Comparison of ENCODE assay signal across 8 mouse cellular contexts in genomic region chr4:150913743-150914142, GRCm38 (mm10). TPM values are rescaled to one million over a fixed set of nuclear protein-coding genes. Genes with fewer than 3 reads are reported as not detected.
DNase-seq lines count a peak whose midpoint lies in the region; ATAC-seq and TF ChIP-seq lines count a peak whose summit lies in the region.

No protein-coding gene starts in this region.

- peak overlapping the region; percentile 86 for H3K9ac ChIP-seq in liver, embryonic 11.5 days (ENCODE audit: low read depth, low read length)
- peak overlapping the region; percentile 72 for H3K9ac ChIP-seq in stomach, postnatal 0 days (ENCODE audit: low read length)

- no peak for TF ChIP-seq POLR2A in thymus, adult 2 months (IDR thresholded peaks at IDR 0.05; ENCODE audit: control insufficient read depth, extremely low read depth, insufficient read depth, low read length, poor library complexity)

- whole genome bisulfite sequencing in thymus, adult 2 months, result 14% methylated on average over 12 of the region's 12 CpGs
- WGBS in liver, embryonic 11.5 days, result 13% methylated on average over 12 of the region's 12 CpGs
- 12% methylated on average over 12 of the region's 12 CpGs for WGBS in stomach, postnatal 0 days

- no peaks in the 10 kb centered on the region for H3K9me3 ChIP-seq in liver, embryonic 11.5 days (ENCODE audit: control insufficient read depth, low read length)
- no peaks in the 10 kb centered on the region for H3K9me3 ChIP-seq in stomach, postnatal 0 days (ENCODE audit: control insufficient read depth, low read length)

- DNase-seq in embryo, embryonic 10 days (ENCODE audit: low spot score), result peak; percentile 56
- no peak for DNase-seq in embryo, embryonic 11 days
- no peak for DNase-seq in thymus, adult 2 months
- no peak for DNase-seq in thymus, postnatal 14 days
- DNase-seq in liver, embryonic 11.5 days (ENCODE audit: low spot score), result no peak
- no peak for DNase-seq in stomach, postnatal 0 days (ENCODE audit: low spot score)
- DNase-seq in left cerebral cortex, adult 8-10 months (ENCODE audit: low spot score in 2 of 2), result no peak
- DNase-seq in thymus, postnatal 10 days (ENCODE audit: low spot score in 2 of 2), result no peak

- peak overlapping the region; percentile 92 for H3K4me2 ChIP-seq in liver, embryonic 11.5 days
- peak overlapping the region; percentile 77 for H3K4me2 ChIP-seq in stomach, postnatal 0 days (replicated peaks; ENCODE audit: low read depth)

- H3K4me3 ChIP-seq in thymus, adult 2 months (ENCODE audit: control insufficient read depth, insufficient read depth, low read length), result peak overlapping the region; percentile 73
- H3K4me3 ChIP-seq in liver, embryonic 11.5 days (ENCODE audit: low read depth, low read length), result peak overlapping the region; percentile 68
- H3K4me3 ChIP-seq in stomach, postnatal 0 days (ENCODE audit: low read depth, low read length), result peak overlapping the region; percentile 53

- no peaks in the 10 kb centered on the region for H3K27me3 ChIP-seq in thymus, adult 2 months (ENCODE audit: control insufficient read depth, insufficient read depth, low read length)
- no peaks in the 10 kb centered on the region for H3K27me3 ChIP-seq in liver, embryonic 11.5 days (replicated peaks; ENCODE audit: control insufficient read depth, insufficient read depth, low read length)
- no peaks in the 10 kb centered on the region for H3K27me3 ChIP-seq in stomach, postnatal 0 days (ENCODE audit: control insufficient read depth, insufficient read depth, low read length)

- TF ChIP-seq CTCF in thymus, adult 2 months (IDR thresholded peaks at IDR 0.05; ENCODE audit: borderline replicate concordance, control insufficient read depth, extremely low read depth, insufficient read depth, low read length, poor library complexity), result no peak
- TF ChIP-seq CTCF in stomach, postnatal 0 days (IDR thresholded peaks at IDR 0.05; ENCODE audit: low read depth), result no peak

- H3K27ac ChIP-seq in thymus, adult 2 months (ENCODE audit: control insufficient read depth, insufficient read depth, low read length), result peak overlapping the region; percentile 49; the same call in 1 of the 2 replicates
- H3K27ac ChIP-seq in liver, embryonic 11.5 days (ENCODE audit: low read depth, low read length), result peak overlapping the region; percentile 69
- H3K27ac ChIP-seq in stomach, postnatal 0 days (replicated peaks), result peak overlapping the region; percentile 79

- no peak for TF ChIP-seq EP300 in stomach, postnatal 0 days (optimal IDR thresholded peaks at IDR 0.05)

- H3K4me1 ChIP-seq in thymus, adult 2 months (replicated peaks; ENCODE audit: control insufficient read depth, insufficient read depth, low read length), result peaks cover 14% of the 10 kb centered on the region
- H3K4me1 ChIP-seq in liver, embryonic 11.5 days (replicated peaks; ENCODE audit: control insufficient read depth, insufficient read depth, low read length), result peaks cover 19% of the 10 kb centered on the region
- H3K4me1 ChIP-seq in stomach, postnatal 0 days (replicated peaks; ENCODE audit: control insufficient read depth, insufficient read depth), result no peaks in the 10 kb centered on the region

- ATAC-seq in liver, embryonic 11.5 days (replicated peaks; ENCODE audit: low FRiP score), result no peak
- no peak for ATAC-seq in stomach, postnatal 0 days (ENCODE audit: low FRiP score, low TSS enrichment)

- no peaks in the 10 kb centered on the region for H3K36me3 ChIP-seq in thymus, adult 2 months (ENCODE audit: control insufficient read depth, insufficient read depth, low read length)
- no peaks in the 10 kb centered on the region for H3K36me3 ChIP-seq in liver, embryonic 11.5 days (ENCODE audit: control insufficient read depth, insufficient read depth, low read length)
- no peaks in the 10 kb centered on the region for H3K36me3 ChIP-seq in stomach, postnatal 0 days (ENCODE audit: control insufficient read depth, insufficient read depth, low read length)

RNA-seq across cellular contexts. Expression of gene Park7, which starts 0.5 kb away (rescaled TPM):
- polyA plus RNA-seq in thymus, adult 2 months (2012; rRNA removed), result 128 and 138 TPM in 2 replicates
- 526 and 535 TPM in 2 replicates for polyA plus RNA-seq in liver, embryonic 11.5 days (2014; fragmentation: Nextera tagmentation; extraction: Ambion mirVana)
- 253 and 262 TPM in 2 replicates for polyA plus RNA-seq in stomach, postnatal 0 days (2015; fragmentation: Nextera tagmentation; extraction: Ambion mirVana)
- 100 to 1,000 TPM; 202 to 227 (median 214) TPM for total RNA-seq in left cerebral cortex, adult 8-10 months (2022)

RNA-seq across cellular contexts. Expression of gene Tnfrsf9, which starts 0.6 kb away (rescaled TPM):
- 13.4 and 13.5 TPM in 2 replicates for polyA plus RNA-seq in thymus, adult 2 months (2012; rRNA removed)
- polyA plus RNA-seq in liver, embryonic 11.5 days (2014; fragmentation: Nextera tagmentation; extraction: Ambion mirVana), result 0.21 and 0.26 TPM in 2 replicates
- polyA plus RNA-seq in stomach, postnatal 0 days (2015; fragmentation: Nextera tagmentation; extraction: Ambion mirVana), result 0.22 and 0.23 TPM in 2 replicates
- under 1 TPM; 0.37 to 0.55 (median 0.42) TPM for total RNA-seq in left cerebral cortex, adult 8-10 months (2022)

Comparison
In these comparisons a context has a peak if more than half of its experiments do, and no peak if none do; other contexts are left out.
1. RNA of gene Tnfrsf9, which starts 0.6 kb away (polyA plus RNA-seq): 13.4 to 13.5 TPM in thymus, adult 2 months; 0.21 to 0.26 TPM in liver, embryonic 11.5 days and 0.22 to 0.23 TPM in stomach, postnatal 0 days; every median in the first group is over 10 times any median in the second.
2. Peak in every context shown above with its lines, with median percentiles within 50 percentile points of each other: H3K27ac ChIP-seq and H3K4me3 ChIP-seq.